Mouse (Mus musculus) myocyte (in vitro differentiated cells): ENCODE results near the gene Apoc4. TPM values are rescaled to one million over a fixed set of nuclear protein-coding genes. Genes with fewer than 3 reads are reported as not detected.

ENCODE experiments used
- H3K27me3 ChIP-seq: one replicate; pipeline ENCODE4 v1.6.1; 2011; ENCODE audit not compliant: control insufficient read depth, insufficient read depth, insufficient read length
- H3K36me3 ChIP-seq: one replicate; pipeline ENCODE4 v1.6.1; 2011; ENCODE audit not compliant: control insufficient read depth, insufficient read depth
- H3K4me2 ChIP-seq: one replicate; pipeline ENCODE4 v1.6.1; 2011; ENCODE audit warnings: low read depth, control low read depth
- H3K4me3 ChIP-seq: one replicate; pipeline ENCODE4 v1.5.1; 2011; ENCODE audit warnings: mild to moderate bottlenecking, control low read depth, moderate library complexity
- H3K79me2 ChIP-seq: one replicate; pipeline ENCODE4 v1.6.1; 2011; ENCODE audit not compliant: control insufficient read depth, insufficient read depth
- H3ac ChIP-seq: one replicate; pipeline ENCODE4 v1.6.1; 2011; ENCODE audit not compliant: control insufficient read depth, insufficient read length
- CEBPB ChIP-seq: IDR thresholded peaks from 2 replicates; pipeline ENCODE4 v1.6.1; 2011; ENCODE audit warnings: mild to moderate bottlenecking, moderate library complexity; ENCODE audit not compliant: poor library complexity, insufficient read depth, severe bottlenecking
- E2F4 ChIP-seq: IDR thresholded peaks from one replicate; pipeline ENCODE4 v1.6.1; 2011; ENCODE audit warnings: mild to moderate bottlenecking, control low read depth, moderate library complexity; ENCODE audit not compliant: insufficient read depth
- MAX ChIP-seq: IDR thresholded peaks from one replicate; pipeline ENCODE4 v1.6.1; 2011; ENCODE audit warnings: low read depth, mild to moderate bottlenecking, control low read depth
- MYOD1 ChIP-seq, 3 experiments: IDR thresholded peaks; one replicate each; pipeline ENCODE4 v1.6.1; 2011; ENCODE audit warnings: control low read depth in 2 of 3, low read depth in 2 of 3, mild to moderate bottlenecking in 2 of 3, moderate library complexity in 1 of 3; ENCODE audit not compliant: insufficient read length in 2 of 3, control insufficient read depth in 1 of 3
- MYOG ChIP-seq, 3 experiments: IDR thresholded peaks; one replicate each; pipeline ENCODE4 v1.6.1; 2011; ENCODE audit warnings: control low read depth in 2 of 3, low read depth in 2 of 3, mild to moderate bottlenecking in 2 of 3; ENCODE audit not compliant: insufficient read length in 2 of 3, control insufficient read depth in 1 of 3, insufficient read depth in 1 of 3
- POLR2A ChIP-seq: IDR thresholded peaks from one replicate; pipeline ENCODE4 v1.6.1; 2011; ENCODE audit warnings: low read depth, mild to moderate bottlenecking, control low read depth, moderate library complexity; ENCODE audit not compliant: insufficient read length
- POLR2AphosphoS2 ChIP-seq: IDR thresholded peaks from one replicate; pipeline ENCODE4 v1.6.1; 2011; ENCODE audit warnings: low read depth, control low read depth; ENCODE audit not compliant: insufficient read length
- REST ChIP-seq: IDR thresholded peaks from one replicate; pipeline ENCODE4 v1.6.1; 2011; ENCODE audit warnings: mild to moderate bottlenecking, control low read depth, moderate library complexity; ENCODE audit not compliant: insufficient read depth, insufficient read length
- SRF ChIP-seq: IDR thresholded peaks from one replicate; pipeline ENCODE4 v1.6.1; 2011; ENCODE audit warnings: low read depth; ENCODE audit not compliant: control insufficient read depth, insufficient read length
- TCF12 ChIP-seq: IDR thresholded peaks from one replicate; pipeline ENCODE4 v1.6.1; 2011; ENCODE audit warnings: mild to moderate bottlenecking, control low read depth; ENCODE audit not compliant: poor library complexity, insufficient read depth, severe bottlenecking
- TCF3 ChIP-seq: IDR thresholded peaks from one replicate; pipeline ENCODE4 v1.6.1; 2011; ENCODE audit warnings: low read depth, control low read depth; ENCODE audit not compliant: insufficient read length
- USF1 ChIP-seq: IDR thresholded peaks from one replicate; pipeline ENCODE4 v1.6.1; 2011; ENCODE audit warnings: low read depth, mild to moderate bottlenecking, control low read depth, moderate library complexity
- polyA plus RNA-seq: library from polyadenylated mRNA; unstranded; fragments of >200 nt; fragmentation: generic; extraction: Trizol; gene quantifications from one replicate; pipeline ENCODE4 v1.2.1, GENCODE M21; 2012; ENCODE audit warnings: missing spikeins

Gene Apoc4
- polyA plus RNA-seq, 1 experiment = not detected

DNA sequence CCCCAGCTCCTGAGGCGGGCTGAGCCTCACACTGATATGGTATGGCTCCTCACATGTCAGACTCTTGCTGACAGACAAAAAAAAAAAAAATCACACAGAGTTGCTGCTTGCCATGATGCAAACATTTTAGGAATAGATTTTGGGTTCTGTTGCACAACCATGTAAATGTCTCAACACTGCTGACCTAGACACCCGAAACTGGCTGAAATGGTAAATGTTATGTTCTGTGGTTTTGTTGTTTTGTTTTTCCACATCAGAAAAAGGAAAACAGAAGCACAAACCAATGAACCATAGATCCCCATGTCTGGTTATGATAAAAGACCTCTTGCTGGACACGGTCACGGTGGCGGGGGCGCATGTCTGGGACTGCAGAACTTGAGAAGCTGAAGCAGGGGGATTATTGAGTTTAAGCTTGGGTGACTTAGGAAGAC is 2.5 kb upstream of the Apoc4 start:
- no peaks in the 10 kb centered on the region for H3K79me2 ChIP-seq

GRCm38 (mm10) chr7:19682979-19683378 is 1.7 kb upstream of the Apoc4 start:
- H3K4me3 ChIP-seq = no peak overlapping the region
- no peak overlapping the region for H3K4me2 ChIP-seq
- H3ac ChIP-seq = no peak overlapping the region
- H3K27me3 ChIP-seq = peaks cover 25% of the 10 kb centered on the region
- no peaks in the 10 kb centered on the region for H3K79me2 ChIP-seq
- H3K36me3 ChIP-seq = no peaks in the 10 kb centered on the region
- no peak for TF ChIP-seq E2F4
- no peak for TF ChIP-seq USF1
- TF ChIP-seq POLR2A = no peak
- TF ChIP-seq MAX = no peak
- TF ChIP-seq TCF12 = no peak
- no peak for TF ChIP-seq SRF
- TF ChIP-seq MYOD1 (IDR thresholded peaks at IDR 0.05; ENCODE audit: control insufficient read depth in 1 of 3, insufficient read length in 2 of 3, low read depth in 2 of 3) = no peak
- TF ChIP-seq CEBPB = no peak
- TF ChIP-seq MYOG (IDR thresholded peaks at IDR 0.05; ENCODE audit: control insufficient read depth in 1 of 3, insufficient read depth in 1 of 3, insufficient read length in 2 of 3, low read depth in 2 of 3) = no peak
- TF ChIP-seq TCF3 = no peak
- no peak for TF ChIP-seq REST
- TF ChIP-seq POLR2AphosphoS2 = no peak

More for the DNA sequence above, 2.5 kb upstream of the Apoc4 start:
- Histone ChIP-seq H3K4me2 (no peak overlapping the region), H3ac (no peak overlapping the region), H3K27me3 (peaks cover 21% of the 10 kb centered on the region), H3K4me3 (no peak overlapping the region), H3K36me3 (no peaks in the 10 kb centered on the region)
- no peak for TF ChIP-seq TCF3
- TF ChIP-seq SRF = no peak
- no peak for TF ChIP-seq USF1
- no peak for TF ChIP-seq POLR2AphosphoS2
- no peak for TF ChIP-seq REST
- no peak for TF ChIP-seq E2F4
- no peak for TF ChIP-seq MYOD1 (IDR thresholded peaks at IDR 0.05; ENCODE audit: control insufficient read depth in 1 of 3, insufficient read length in 2 of 3, low read depth in 2 of 3)
- no peak for TF ChIP-seq MAX
- no peak for TF ChIP-seq MYOG (IDR thresholded peaks at IDR 0.05; ENCODE audit: control insufficient read depth in 1 of 3, insufficient read depth in 1 of 3, insufficient read length in 2 of 3, low read depth in 2 of 3)
- TF ChIP-seq CEBPB = no peak
- TF ChIP-seq TCF12 = no peak
- TF ChIP-seq POLR2A = no peak

DNA sequence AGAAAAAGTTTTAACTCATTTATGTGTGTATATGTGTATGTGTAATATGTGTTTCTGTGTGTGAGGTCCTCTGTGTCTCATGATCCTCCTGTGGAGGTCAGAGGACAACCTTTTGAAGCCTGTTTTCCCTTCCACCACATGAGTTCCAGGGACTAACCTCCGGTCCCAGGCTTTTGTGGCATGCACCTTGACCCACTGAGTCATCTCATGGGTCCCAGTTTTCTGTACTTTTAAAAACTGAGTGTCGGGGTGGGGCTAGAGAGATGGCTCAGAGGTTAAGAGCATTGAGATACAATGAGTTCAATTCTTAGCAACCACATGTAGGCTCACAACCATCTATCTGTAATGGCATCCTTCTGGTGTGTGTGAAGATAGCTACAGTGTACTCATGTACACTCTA is 577 bp downstream of the Apoc4 start:
- no peaks in the 10 kb centered on the region for H3K36me3 ChIP-seq
- no peak for TF ChIP-seq E2F4
- no peak for TF ChIP-seq USF1
- TF ChIP-seq TCF3 = no peak
- no peak for TF ChIP-seq REST
- TF ChIP-seq MYOD1 (IDR thresholded peaks at IDR 0.05; ENCODE audit: control insufficient read depth in 1 of 3, insufficient read length in 2 of 3, low read depth in 2 of 3) = no peak
- no peak for TF ChIP-seq POLR2AphosphoS2
- no peak for TF ChIP-seq MYOG (IDR thresholded peaks at IDR 0.05; ENCODE audit: control insufficient read depth in 1 of 3, insufficient read depth in 1 of 3, insufficient read length in 2 of 3, low read depth in 2 of 3)
- no peak for TF ChIP-seq SRF
- TF ChIP-seq CEBPB = no peak
- TF ChIP-seq MAX = no peak
- no peak for TF ChIP-seq POLR2A
- no peak for TF ChIP-seq TCF12
- no peak overlapping the region for H3K4me3 ChIP-seq
- no peak overlapping the region for H3K4me2 ChIP-seq
- H3ac ChIP-seq = no peak overlapping the region
- peaks cover 31% of the 10 kb centered on the region for H3K27me3 ChIP-seq
- H3K79me2 ChIP-seq = no peaks in the 10 kb centered on the region

GRCm38 (mm10) chr7:19678901-19679300 is 2.4 kb downstream of the Apoc4 start:
- Histone ChIP-seq H3K27me3 (peaks cover 25% of the 10 kb centered on the region), H3K36me3 (no peaks in the 10 kb centered on the region), H3K79me2 (no peaks in the 10 kb centered on the region), H3K4me2 (no peak overlapping the region), H3K4me3 (no peak overlapping the region), H3ac (no peak overlapping the region)
- TF ChIP-seq POLR2AphosphoS2 (no peak), REST (no peak), USF1 (no peak), CEBPB (no peak), MAX (no peak), TCF3 (no peak), E2F4 (no peak), MYOD1 (IDR thresholded peaks at IDR 0.05; ENCODE audit: control insufficient read depth in 1 of 3, insufficient read length in 2 of 3, low read depth in 2 of 3) (no peak), TCF12 (no peak)

- H3K36me3 ChIP-seq = no peaks in the 10 kb centered on the region
- H3ac ChIP-seq = no peak within 1 kb of the TSS
- no peaks in the 10 kb centered on the region for H3K79me2 ChIP-seq
- H3K27me3 ChIP-seq = peaks cover 30% of the 10 kb centered on the region
- TF ChIP-seq TCF3 (no peak), REST (no peak), MYOD1 (IDR thresholded peaks at IDR 0.05; ENCODE audit: control insufficient read depth in 1 of 3, insufficient read length in 2 of 3, low read depth in 2 of 3) (no peak), TCF12 (no peak), E2F4 (no peak), SRF (no peak), POLR2A (no peak), MYOG (IDR thresholded peaks at IDR 0.05; ENCODE audit: control insufficient read depth in 1 of 3, insufficient read depth in 1 of 3, insufficient read length in 2 of 3, low read depth in 2 of 3) (no peak), MAX (no peak)
- no peak within 1 kb of the TSS for H3K4me2 ChIP-seq
- H3K4me3 ChIP-seq = no peak within 1 kb of the TSS
Measured at GRCm38 (mm10) chr7:19677872-19678271, 3.4 kb downstream of the Apoc4 start, which contains the start of gene Apoc2. Gene Apoc2, minus strand, starts transcription at chr7:19677941.
